Mouse (Mus musculus): ENCODE results near the gene Zscan4e.
"Not testable (repeated sequence)": the region's sequence is repeated elsewhere in the genome, so short reads cannot be mapped to it uniquely, and the experiment has no call there.

Gene Zscan4e

GRCm38 (mm10) chr7:11310582-11310981 is at the start of gene Zscan4e:
Zscan4e (minus strand) TSS chr7:11310682.
- DNase-seq = not testable (repeated sequence)

All from cerebellum, postnatal 36 days (tissue).